Mouse (Mus musculus): ENCODE measurements around the gene Ccdc185. TPM values are rescaled to one million over a fixed set of nuclear protein-coding genes. Genes with fewer than 3 reads are reported as not detected.

Ccdc185 gene
- polyA plus RNA-seq, 1 experiment from 2014 or later = not detected

GRCm38 (mm10) chr1:182758783-182759182 is 9.8 kb upstream of the Ccdc185 start:
- 96% methylated on average over 1 of the region's 1 CpGs for WGBS
- ATAC-seq = no peak

DNA sequence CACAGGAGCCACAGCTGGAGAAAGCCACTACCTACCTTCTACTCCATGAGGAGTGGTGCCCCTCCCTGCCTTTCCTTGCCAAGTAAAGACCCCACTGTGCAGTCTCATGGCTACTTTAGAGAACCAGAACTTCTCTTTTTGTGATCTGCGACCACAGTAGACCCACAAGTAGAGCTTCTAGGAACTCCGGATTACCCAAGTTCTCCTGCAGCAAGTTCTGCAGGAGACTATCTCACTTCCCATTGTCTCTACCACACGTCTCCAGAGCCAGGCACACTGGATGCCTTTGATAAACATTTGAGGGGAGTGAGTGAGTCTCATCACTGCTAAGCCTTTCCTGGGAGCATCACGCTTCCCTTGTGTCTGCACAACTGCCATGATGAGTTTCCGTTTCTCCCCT is 5.9 kb upstream of the Ccdc185 start:
- ATAC-seq = no peak
- no peak overlapping the region for H3K9ac ChIP-seq (ENCODE audit: low read depth, low read length)
- no peak overlapping the region for H3K27ac ChIP-seq (ENCODE audit: low read length)
- WGBS = 83% methylated on average over 5 of the region's 5 CpGs
- no peaks in the 10 kb centered on the region for H3K27me3 ChIP-seq (ENCODE audit: control insufficient read depth, insufficient read depth, low read depth, low read length)
- no peaks in the 10 kb centered on the region for H3K36me3 ChIP-seq (ENCODE audit: control insufficient read depth, insufficient read depth, low read length)
- H3K9me3 ChIP-seq (replicated peaks; ENCODE audit: control insufficient read depth, low read length, poor library complexity, severe bottlenecking) = no peaks in the 10 kb centered on the region
- H3K4me1 ChIP-seq (ENCODE audit: control insufficient read depth, insufficient read depth, low read length) = peaks cover 3% of the 10 kb centered on the region; the same call in 1 of the 2 replicates
- no peak overlapping the region for H3K4me2 ChIP-seq (ENCODE audit: low read length)
- no peak overlapping the region for H3K4me3 ChIP-seq (ENCODE audit: low read depth, low read length)

More at GRCm38 (mm10) chr1:182758783-182759182, 9.8 kb upstream of the Ccdc185 start:
- H3K9ac ChIP-seq (ENCODE audit: low read depth, low read length) = no peak overlapping the region
- no peak overlapping the region for H3K4me3 ChIP-seq (ENCODE audit: low read depth, low read length)
- no peaks in the 10 kb centered on the region for H3K36me3 ChIP-seq (ENCODE audit: control insufficient read depth, insufficient read depth, low read length)
- no peaks in the 10 kb centered on the region for H3K9me3 ChIP-seq (replicated peaks; ENCODE audit: control insufficient read depth, low read length, poor library complexity, severe bottlenecking)
- no peak overlapping the region for H3K27ac ChIP-seq (ENCODE audit: low read length)
- H3K27me3 ChIP-seq (ENCODE audit: control insufficient read depth, insufficient read depth, low read depth, low read length) = no peaks in the 10 kb centered on the region
- H3K4me1 ChIP-seq (ENCODE audit: control insufficient read depth, insufficient read depth, low read length) = peaks cover under 1% of the 10 kb centered on the region; the same call in 1 of the 2 replicates
- H3K4me2 ChIP-seq (ENCODE audit: low read length) = no peak overlapping the region

- 62% methylated on average over 8 of the region's 8 CpGs for WGBS
- H3K27me3 ChIP-seq (ENCODE audit: control insufficient read depth, insufficient read depth, low read depth, low read length) = no peaks in the 10 kb centered on the region
- no peak overlapping the region for H3K4me3 ChIP-seq (ENCODE audit: low read depth, low read length)
- H3K9ac ChIP-seq (ENCODE audit: low read depth, low read length) = no peak overlapping the region
- H3K27ac ChIP-seq (ENCODE audit: low read length) = peak overlapping the region; percentile 46
- no peaks in the 10 kb centered on the region for H3K9me3 ChIP-seq (replicated peaks; ENCODE audit: control insufficient read depth, low read length, poor library complexity, severe bottlenecking)
- no peak for ATAC-seq
- no peak overlapping the region for H3K4me2 ChIP-seq (ENCODE audit: low read length)
- H3K4me1 ChIP-seq (ENCODE audit: control insufficient read depth, insufficient read depth, low read length) = peaks cover 3% of the 10 kb centered on the region; the same call in 1 of the 2 replicates
- H3K36me3 ChIP-seq (ENCODE audit: control insufficient read depth, insufficient read depth, low read length) = no peaks in the 10 kb centered on the region
Measured at GRCm38 (mm10) chr1:182753694-182754093, 4.7 kb upstream of the Ccdc185 start.

- no peaks in the 10 kb centered on the region for H3K36me3 ChIP-seq (ENCODE audit: control insufficient read depth, insufficient read depth, low read length)
- H3K9ac ChIP-seq (ENCODE audit: low read depth, low read length) = no peak overlapping the region
- no peak overlapping the region for H3K27ac ChIP-seq (ENCODE audit: low read length)
- no peaks in the 10 kb centered on the region for H3K9me3 ChIP-seq (replicated peaks; ENCODE audit: control insufficient read depth, low read length, poor library complexity, severe bottlenecking)
- 54% methylated on average over 8 of the region's 8 CpGs for WGBS
- H3K4me1 ChIP-seq (ENCODE audit: control insufficient read depth, insufficient read depth, low read length) = peaks cover 3% of the 10 kb centered on the region; the same call in 1 of the 2 replicates
- no peak overlapping the region for H3K4me2 ChIP-seq (ENCODE audit: low read length)
- ATAC-seq = no peak
- no peaks in the 10 kb centered on the region for H3K27me3 ChIP-seq (ENCODE audit: control insufficient read depth, insufficient read depth, low read depth, low read length)
- H3K4me3 ChIP-seq (ENCODE audit: low read depth, low read length) = no peak overlapping the region
Measured at GRCm38 (mm10) chr1:182751301-182751700, 2.3 kb upstream of the Ccdc185 start.

DNA sequence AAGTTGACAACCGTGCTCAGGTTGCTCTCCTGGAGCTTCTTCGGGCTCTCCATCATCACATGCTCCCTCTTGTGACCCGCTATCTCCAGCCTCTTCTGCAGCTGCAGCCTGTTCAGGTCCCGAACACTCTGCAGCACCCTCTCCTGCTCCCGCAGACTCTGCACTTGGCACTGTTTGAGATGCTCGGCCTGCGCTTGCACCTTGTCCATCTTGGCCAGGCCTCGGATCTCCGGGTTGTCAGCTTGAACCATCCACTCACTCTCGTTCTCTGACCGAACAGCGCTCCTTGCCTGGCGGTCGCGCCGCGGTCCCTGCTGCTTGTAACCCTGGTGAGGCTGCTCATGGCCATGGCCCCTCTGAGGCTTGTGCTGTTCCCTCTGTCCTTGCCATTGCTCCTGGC is 1.1 kb downstream of the Ccdc185 start:
- WGBS = 92% methylated on average over 17 of the region's 17 CpGs
- H3K4me1 ChIP-seq (ENCODE audit: control insufficient read depth, insufficient read depth, low read length) = no peaks in the 10 kb centered on the region
- no peak overlapping the region for H3K4me2 ChIP-seq (ENCODE audit: low read length)
- H3K9ac ChIP-seq (ENCODE audit: low read depth, low read length) = no peak overlapping the region
- H3K9me3 ChIP-seq (replicated peaks; ENCODE audit: control insufficient read depth, low read length, poor library complexity, severe bottlenecking) = no peaks in the 10 kb centered on the region; the same call in 1 of the 2 replicates
- no peaks in the 10 kb centered on the region for H3K36me3 ChIP-seq (ENCODE audit: control insufficient read depth, insufficient read depth, low read length)
- H3K4me3 ChIP-seq (ENCODE audit: low read depth, low read length) = no peak overlapping the region
- no peak for ATAC-seq
- H3K27me3 ChIP-seq (ENCODE audit: control insufficient read depth, insufficient read depth, low read depth, low read length) = no peaks in the 10 kb centered on the region
- H3K27ac ChIP-seq (ENCODE audit: low read length) = no peak overlapping the region

DNA sequence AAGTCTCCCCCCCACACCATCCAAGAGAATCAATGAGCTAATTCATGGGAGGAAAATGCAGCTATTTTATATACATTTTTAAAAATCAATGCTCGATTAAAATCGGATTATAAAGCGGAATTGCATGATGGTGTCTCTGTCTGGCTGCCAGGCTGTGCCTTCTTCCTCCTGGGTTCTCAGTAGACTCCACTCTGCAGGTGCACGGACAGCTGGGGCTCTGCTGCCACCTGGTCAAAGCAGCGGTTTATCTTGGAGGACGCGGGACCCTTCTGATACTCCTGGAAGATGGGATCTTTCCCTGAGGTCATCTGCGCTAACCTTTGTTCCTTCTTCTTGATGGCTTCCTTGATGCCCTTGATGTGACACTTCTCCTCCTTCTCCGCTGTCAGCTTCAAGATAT is 1.9 kb downstream of the Ccdc185 start:
- no peak overlapping the region for H3K9ac ChIP-seq (ENCODE audit: low read depth, low read length)
- H3K4me2 ChIP-seq (ENCODE audit: low read length) = no peak overlapping the region
- no peak overlapping the region for H3K4me3 ChIP-seq (ENCODE audit: low read depth, low read length)
- WGBS = 92% methylated on average over 9 of the region's 9 CpGs
- no peak for ATAC-seq
- H3K4me1 ChIP-seq (ENCODE audit: control insufficient read depth, insufficient read depth, low read length) = no peaks in the 10 kb centered on the region
- no peaks in the 10 kb centered on the region; the same call in 1 of the 2 replicates for H3K9me3 ChIP-seq (replicated peaks; ENCODE audit: control insufficient read depth, low read length, poor library complexity, severe bottlenecking)
- H3K36me3 ChIP-seq (ENCODE audit: control insufficient read depth, insufficient read depth, low read length) = no peaks in the 10 kb centered on the region
- H3K27me3 ChIP-seq (ENCODE audit: control insufficient read depth, insufficient read depth, low read depth, low read length) = no peaks in the 10 kb centered on the region
- no peak overlapping the region for H3K27ac ChIP-seq (ENCODE audit: low read length)

- no peak overlapping the region for H3K4me2 ChIP-seq (ENCODE audit: low read length)
- no peaks in the 10 kb centered on the region for H3K4me1 ChIP-seq (ENCODE audit: control insufficient read depth, insufficient read depth, low read length)
- no peak overlapping the region for H3K27ac ChIP-seq (ENCODE audit: low read length)
- no peaks in the 10 kb centered on the region for H3K9me3 ChIP-seq (replicated peaks; ENCODE audit: control insufficient read depth, low read length, poor library complexity, severe bottlenecking)
- no peaks in the 10 kb centered on the region for H3K27me3 ChIP-seq (ENCODE audit: control insufficient read depth, insufficient read depth, low read depth, low read length)
- H3K4me3 ChIP-seq (ENCODE audit: low read depth, low read length) = no peak overlapping the region
- no peak overlapping the region for H3K9ac ChIP-seq (ENCODE audit: low read depth, low read length)
- no peak for ATAC-seq
- WGBS = 68% methylated on average over 4 of the region's 4 CpGs
- no peaks in the 10 kb centered on the region for H3K36me3 ChIP-seq (ENCODE audit: control insufficient read depth, insufficient read depth, low read length)
Measured at GRCm38 (mm10) chr1:182735891-182736290, 13.1 kb downstream of the Ccdc185 start.

GRCm38 (mm10) chr1:182732695-182733094 is 16.3 kb downstream of the Ccdc185 start:
- no peak overlapping the region for H3K4me3 ChIP-seq (ENCODE audit: low read depth, low read length)
- H3K27ac ChIP-seq (ENCODE audit: low read length) = no peak overlapping the region
- no peaks in the 10 kb centered on the region for H3K27me3 ChIP-seq (ENCODE audit: control insufficient read depth, insufficient read depth, low read depth, low read length)
- no peak overlapping the region for H3K9ac ChIP-seq (ENCODE audit: low read depth, low read length)
- H3K9me3 ChIP-seq (replicated peaks; ENCODE audit: control insufficient read depth, low read length, poor library complexity, severe bottlenecking) = no peaks in the 10 kb centered on the region
- H3K4me1 ChIP-seq (ENCODE audit: control insufficient read depth, insufficient read depth, low read length) = peaks cover 2% of the 10 kb centered on the region; the same call in 1 of the 2 replicates
- no peak for ATAC-seq
- 70% methylated on average over 7 of the region's 7 CpGs for WGBS
- H3K4me2 ChIP-seq (ENCODE audit: low read length) = no peak overlapping the region
- H3K36me3 ChIP-seq (ENCODE audit: control insufficient read depth, insufficient read depth, low read length) = no peaks in the 10 kb centered on the region

- no peaks in the 10 kb centered on the region for H3K36me3 ChIP-seq (ENCODE audit: control insufficient read depth, insufficient read depth, low read length)
- WGBS = 73% methylated on average over 9 of the region's 9 CpGs
- H3K27ac ChIP-seq (ENCODE audit: low read length) = no peak overlapping the region
- no peak overlapping the region for H3K9ac ChIP-seq (ENCODE audit: low read depth, low read length)
- H3K27me3 ChIP-seq (ENCODE audit: control insufficient read depth, insufficient read depth, low read depth, low read length) = no peaks in the 10 kb centered on the region
- H3K4me1 ChIP-seq (ENCODE audit: control insufficient read depth, insufficient read depth, low read length) = peaks cover 6% of the 10 kb centered on the region; the same call in 1 of the 2 replicates
- no peaks in the 10 kb centered on the region for H3K9me3 ChIP-seq (replicated peaks; ENCODE audit: control insufficient read depth, low read length, poor library complexity, severe bottlenecking)
- ATAC-seq = no peak
- H3K4me2 ChIP-seq (ENCODE audit: low read length) = no peak overlapping the region
- no peak overlapping the region for H3K4me3 ChIP-seq (ENCODE audit: low read depth, low read length)
Measured at GRCm38 (mm10) chr1:182729002-182729401, 20.0 kb downstream of the Ccdc185 start.
